ENCODE assay signal across 14 mouse cellular contexts in genomic region chr15:9596298-9597060, GRCm38 (mm10).
DNase-seq lines count a peak whose midpoint lies in the region; ATAC-seq and TF ChIP-seq lines count a peak whose summit lies in the region.
"Had no signal": no experiment of that assay in that cellular context is flagged by ENCODE, and none has a peak within 500 bp of the region (broad histone marks: within the 10 kb centered on the region; RNA-seq: fewer than 3 reads in every experiment).

No protein-coding gene starts in this region.

- H3K4me3 ChIP-seq in liver, postnatal 0 days (ENCODE audit: low read depth, low read length): no peak overlapping the region
- H3K4me3 ChIP-seq in embryonic facial prominence, embryonic 10.5 days: no peak overlapping the region
- H3K4me3 ChIP-seq: embryonic facial prominence, embryonic 15.5 days; heart, adult 2 months; layer of hippocampus, adult 2 months had no signal

- H3K9ac ChIP-seq in liver, postnatal 0 days (replicated peaks): no peak overlapping the region
- H3K9ac ChIP-seq: embryonic facial prominence, embryonic 15.5 days had no signal

- WGBS in liver, postnatal 0 days (ENCODE audit: insufficient replicate concordance): 62% methylated on average over 6 of the region's 6 CpGs
- WGBS in embryonic facial prominence, embryonic 10.5 days: 86% methylated on average over 6 of the region's 6 CpGs

- peak overlapping the region; percentile 44 for H3K4me2 ChIP-seq in liver, postnatal 0 days (ENCODE audit: low read depth, low read length)
- H3K4me2 ChIP-seq: embryonic facial prominence, embryonic 15.5 days had no signal

- DNase-seq in kidney, adult 11 months: peak; percentile 26
- no peak for DNase-seq in kidney, postnatal 4 days
- DNase-seq in CD4-positive, CD25-positive, alpha-beta regulatory T cell, adult 2 months (ENCODE audit: low read depth, low spot score): peak; percentile 60
- peak; percentile 3 for DNase-seq in gonadal fat pad, adult 2 months (ENCODE audit: low read depth)
- DNase-seq in liver, postnatal 0 days: no peak
- no peak for DNase-seq in embryonic facial prominence, embryonic 10.5 days (ENCODE audit: low spot score)
- DNase-seq in layer of hippocampus, adult 8-10 months (ENCODE audit: low spot score in 2 of 2): no peak
- DNase-seq: cerebellum, postnatal 14 days; heart, adult 2 months; left cerebral cortex, postnatal 4 days; thymus, adult 2 months had no signal

- TF ChIP-seq CTCF in liver, postnatal 0 days (IDR thresholded peaks at IDR 0.05; ENCODE audit: low read depth): no peak

- H3K9me3 ChIP-seq in liver, postnatal 0 days (ENCODE audit: low read length): no peaks in the 10 kb centered on the region
- H3K9me3 ChIP-seq in embryonic facial prominence, embryonic 10.5 days: no peaks in the 10 kb centered on the region
- H3K9me3 ChIP-seq: embryonic facial prominence, embryonic 15.5 days had no signal

- no peaks in the 10 kb centered on the region for H3K27me3 ChIP-seq in liver, postnatal 0 days (ENCODE audit: insufficient read depth, low read length)
- no peaks in the 10 kb centered on the region for H3K27me3 ChIP-seq in embryonic facial prominence, embryonic 10.5 days (replicated peaks; ENCODE audit: low read depth, poor library complexity, severe bottlenecking)
- H3K27me3 ChIP-seq: embryonic facial prominence, embryonic 15.5 days had no signal

- H3K27ac ChIP-seq in liver, postnatal 0 days (ENCODE audit: low read depth): no peak overlapping the region
- no peak overlapping the region for H3K27ac ChIP-seq in embryonic facial prominence, embryonic 10.5 days (replicated peaks)
- H3K27ac ChIP-seq: embryonic facial prominence, embryonic 15.5 days; heart, adult 2 months; layer of hippocampus, adult 2 months had no signal

- H3K36me3 ChIP-seq in liver, postnatal 0 days (replicated peaks; ENCODE audit: insufficient read depth, low read length): no peaks in the 10 kb centered on the region
- H3K36me3 ChIP-seq in embryonic facial prominence, embryonic 10.5 days (replicated peaks): no peaks in the 10 kb centered on the region
- H3K36me3 ChIP-seq: embryonic facial prominence, embryonic 15.5 days had no signal

- H3K4me1 ChIP-seq in liver, postnatal 0 days (ENCODE audit: insufficient read depth): no peaks in the 10 kb centered on the region
- no peaks in the 10 kb centered on the region for H3K4me1 ChIP-seq in embryonic facial prominence, embryonic 10.5 days
- H3K4me1 ChIP-seq: embryonic facial prominence, embryonic 15.5 days had no signal

- no peak for TF ChIP-seq EP300 in liver, postnatal 0 days (IDR thresholded peaks at IDR 0.05; ENCODE audit: low read depth)

- ATAC-seq in liver, postnatal 0 days: no peak
- no peak for ATAC-seq in erythroblast, adult 5-6 weeks (replicated peaks; ENCODE audit: low FRiP score, poor library complexity, severe bottlenecking)

Comparison
In these comparisons a context has a peak if more than half of its experiments do, and no peak if none do; other contexts are left out.
1. DNase-seq: peak in kidney, adult 11 months (single experiment), CD4-positive, CD25-positive, alpha-beta regulatory T cell, adult 2 months (single experiment) and gonadal fat pad, adult 2 months (single experiment); none in kidney, postnatal 4 days (0 of 2), liver, postnatal 0 days (single experiment), embryonic facial prominence, embryonic 10.5 days (single experiment) and layer of hippocampus, adult 8-10 months (0 of 2).